Mouse (Mus musculus): ENCODE results near the gene Icam1. TPM values are rescaled to one million over a fixed set of nuclear protein-coding genes. Genes with fewer than 3 reads are reported as not detected.
"Not testable (repeated sequence)": the region's sequence is repeated elsewhere in the genome, so short reads cannot be mapped to it uniquely, and the experiment has no call there.

Gene Icam1
- total RNA-seq, 2 experiments from 2014 or later: 7.7 to 9.6 TPM

DNA sequence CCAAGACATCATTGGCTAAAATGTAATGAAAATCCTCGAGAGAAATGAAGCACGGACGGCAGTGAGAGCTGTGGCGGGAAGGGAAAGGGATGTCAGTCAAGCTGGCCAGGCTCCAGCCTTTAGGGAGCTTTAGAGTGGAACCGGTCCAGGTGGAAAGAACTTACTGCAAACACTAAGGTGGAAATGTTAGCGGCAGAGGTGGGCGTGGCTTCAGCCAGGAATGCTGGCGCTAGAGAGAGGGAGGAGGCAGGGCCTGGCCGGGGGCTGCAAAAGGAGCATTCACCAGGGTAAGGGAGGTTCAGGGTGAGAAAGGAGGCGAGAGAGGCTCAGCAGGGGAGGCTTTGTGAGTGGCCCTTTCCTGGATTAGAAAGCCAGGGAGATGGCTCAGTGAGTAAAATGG is 24.9 kb upstream of the Icam1 start:
- intact Hi-C loops (cut with DNase I): no loop called here
- no peak for DNase-seq (ENCODE audit: low spot score)

- intact Hi-C loops (cut with DNase I): no loop called here
- no peak for DNase-seq (ENCODE audit: low spot score)
Measured at GRCm38 (mm10) chr9:20991587-20991986, 24.2 kb upstream of the Icam1 start.

GRCm38 (mm10) chr9:20993165-20993898 is 22.5 kb upstream of the Icam1 start:
- intact Hi-C loops (cut with DNase I): no loop called here
- DNase-seq (ENCODE audit: low spot score): no peak

DNA sequence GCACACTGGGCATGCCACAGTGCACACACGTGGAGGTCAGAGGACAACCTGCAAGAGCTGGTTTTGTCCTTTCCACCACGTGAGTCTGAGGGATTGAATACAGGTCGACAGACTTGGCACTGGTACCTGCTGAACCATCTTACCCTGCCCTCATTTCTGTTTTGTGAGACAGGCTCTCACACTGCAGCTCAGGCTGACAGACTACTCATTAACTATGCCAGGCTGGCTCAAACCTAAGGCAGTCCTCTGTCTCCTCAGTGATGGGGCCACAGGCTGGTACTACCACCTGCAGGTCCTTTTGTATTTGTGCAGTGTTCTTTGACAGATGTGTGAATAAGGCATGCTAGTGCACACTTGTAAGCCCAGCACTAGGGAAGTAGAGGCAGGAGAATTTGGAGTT is 20.7 kb upstream of the Icam1 start:
- intact Hi-C loops (cut with DNase I): loop anchor here (5.0 kb wide), 1 partner anchor 78 kb away; no protein-coding TSS in a partner anchor
- DNase-seq (ENCODE audit: low spot score): no peak

DNA sequence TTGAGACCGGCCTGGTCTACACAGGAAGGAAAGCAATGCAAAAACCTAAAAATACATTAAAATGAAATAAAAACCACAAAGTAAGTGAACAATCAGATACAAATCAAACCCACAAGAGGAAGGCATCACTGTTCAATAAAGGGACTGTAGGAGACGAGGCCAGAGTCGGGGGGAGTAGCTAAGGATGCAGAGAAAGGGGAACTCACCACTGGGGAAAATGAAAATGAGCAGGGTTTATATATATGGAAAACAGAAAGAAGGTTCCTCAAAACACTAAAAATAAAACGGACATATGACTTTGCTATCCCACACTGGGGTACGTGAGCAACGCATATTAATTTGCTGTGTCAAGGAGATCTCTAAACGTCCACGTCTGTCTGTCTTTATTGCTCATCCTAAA is 18.7 kb upstream of the Icam1 start:
- DNase-seq (ENCODE audit: low spot score): no peak
- intact Hi-C loops (cut with DNase I): loop anchor here (5.0 kb wide), 1 partner anchor 80 kb away; no protein-coding TSS in a partner anchor

GRCm38 (mm10) chr9:20998337-20998736 is 17.4 kb upstream of the Icam1 start:
- DNase-seq (ENCODE audit: low spot score): not testable (repeated sequence)
- intact Hi-C loops (cut with DNase I): loop anchor here (5.0 kb wide), 1 partner anchor 81 kb away; no protein-coding TSS in a partner anchor

- DNase-seq (ENCODE audit: low spot score): no peak
- intact Hi-C loops (cut with DNase I): loop anchor here (2.0 to 5.0 kb wide), 4 partner anchors 24 to 136 kb away; partner anchors contain the start of gene S1pr2
Measured at GRCm38 (mm10) chr9:21000811-21001210, 15.0 kb upstream of the Icam1 start.

DNA sequence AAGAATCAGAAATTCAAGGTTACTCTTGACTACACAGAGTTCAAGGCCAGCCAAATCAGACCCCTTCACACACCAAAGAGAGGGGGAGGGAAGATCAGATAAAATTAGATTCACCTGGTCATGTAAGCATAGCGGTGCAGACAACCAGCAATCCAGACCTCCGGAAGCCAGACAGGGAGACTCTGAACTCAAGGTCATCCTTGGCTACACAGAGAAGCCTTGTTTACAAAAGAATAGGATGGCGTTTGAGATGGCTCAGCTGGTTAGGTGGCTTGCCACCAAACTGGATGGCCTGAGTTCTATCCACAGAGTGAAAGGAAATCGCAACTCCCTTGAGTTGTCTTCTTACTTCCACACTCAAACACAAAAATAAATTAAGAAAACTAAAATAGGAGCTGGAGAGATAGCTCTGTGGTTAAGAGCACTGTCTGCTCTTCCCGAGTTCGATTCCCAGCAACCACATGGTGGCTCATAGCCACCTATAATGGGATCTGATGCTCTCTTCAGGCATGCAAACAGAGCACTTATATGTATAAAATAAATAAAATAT is 14.1 kb upstream of the Icam1 start:
- DNase-seq (ENCODE audit: low spot score): no peak
- intact Hi-C loops (cut with DNase I): loop anchor here (2.0 to 5.0 kb wide), 5 partner anchors 25 to 136 kb away; partner anchors contain the start of genes Icam4 and S1pr2

DNA sequence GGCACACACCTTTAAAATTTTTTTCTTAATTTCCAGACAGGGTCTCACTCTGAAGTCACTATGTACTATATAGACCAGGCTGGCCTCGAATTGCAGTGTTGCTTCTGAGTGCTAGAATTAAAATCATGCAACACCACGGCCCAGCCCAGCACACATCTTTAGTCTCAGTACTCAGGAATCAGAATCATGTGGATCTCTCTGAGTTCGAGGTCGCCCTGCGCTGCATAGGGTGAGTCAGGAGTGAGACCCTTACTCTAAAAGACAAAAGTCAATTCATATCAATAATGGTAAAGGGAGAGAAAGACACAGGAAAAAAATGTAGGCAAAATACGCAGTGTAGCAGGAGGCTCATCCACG is 13.5 kb upstream of the Icam1 start:
- intact Hi-C loops (cut with DNase I): loop anchor here (2.0 to 5.0 kb wide), 3 partner anchors 27 to 135 kb away; partner anchors contain the start of gene Icam4
- no peak for DNase-seq (ENCODE audit: low spot score)

DNA sequence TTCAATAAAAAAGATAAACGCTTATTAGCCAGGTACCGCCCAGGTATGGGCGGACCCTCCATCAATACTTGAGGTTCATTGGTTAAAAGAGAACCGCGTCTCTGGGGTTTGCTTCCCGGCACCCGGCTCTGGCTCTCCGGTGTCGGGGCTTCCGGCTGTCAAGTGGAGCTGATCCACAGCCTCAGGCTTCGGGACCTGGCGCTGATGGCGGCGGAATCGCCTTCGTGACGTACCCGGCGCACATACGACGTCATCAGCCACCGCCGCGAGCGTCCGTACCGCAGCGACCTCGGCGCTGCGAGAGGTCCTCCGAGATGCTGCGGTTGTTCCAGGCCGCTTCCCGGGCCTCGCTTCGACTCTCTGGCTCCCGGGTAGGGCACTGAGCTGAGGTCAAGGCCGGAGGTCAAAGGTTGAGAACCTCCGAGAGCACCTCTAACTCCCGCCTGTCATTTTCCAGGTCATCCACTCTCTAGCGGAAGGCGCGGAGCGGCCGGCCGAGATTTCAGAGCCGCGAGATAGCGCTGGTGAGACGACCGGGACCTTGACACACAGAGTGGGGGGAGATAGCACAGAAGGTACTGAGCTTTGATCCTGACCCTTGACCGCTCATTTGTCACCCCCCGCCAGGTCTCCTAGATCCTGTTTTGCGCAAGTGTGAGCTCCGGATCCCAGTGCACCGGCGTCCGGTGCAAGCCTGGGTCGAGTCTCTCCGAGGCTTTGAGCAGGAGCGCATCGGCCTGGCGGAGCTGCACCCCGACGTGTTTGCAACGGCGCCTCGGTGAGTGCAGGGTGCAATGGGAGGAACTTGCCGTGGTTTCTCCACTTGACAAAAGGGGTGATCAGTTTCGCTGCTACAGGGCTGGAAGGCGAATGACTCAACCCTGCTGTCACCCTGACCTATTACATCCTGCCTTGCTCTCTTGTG is 12.9 kb upstream of the Icam1 start, which contains the start of gene Mrpl4:
Mrpl4 (plus strand) TSS at position 112 of the 925 bp plus-strand sequence.
- intact Hi-C loops (cut with DNase I): loop anchor here (2.0 to 5.0 kb wide), 3 partner anchors 26 to 134 kb away; partner anchors contain the start of gene Icam4
- DNase-seq (ENCODE audit: low spot score): peak; percentile 67

- intact Hi-C loops (cut with DNase I): no loop called here
Measured at GRCm38 (mm10) chr9:21007313-21007952, 8.4 kb upstream of the Icam1 start.

GRCm38 (mm10) chr9:21008007-21008406 is 7.8 kb upstream of the Icam1 start:
- no peak for DNase-seq (ENCODE audit: low spot score)
- intact Hi-C loops (cut with DNase I): no loop called here

More at GRCm38 (mm10) chr9:21007313-21007952, 8.4 kb upstream of the Icam1 start:
- no peak for DNase-seq (ENCODE audit: low spot score)

GRCm38 (mm10) chr9:21010362-21010761 is 5.4 kb upstream of the Icam1 start:
- intact Hi-C loops (cut with DNase I): no loop called here
- DNase-seq (ENCODE audit: low spot score): peak; percentile 35

- DNase-seq (ENCODE audit: low spot score); intact Hi-C loops (cut with DNase I): not testable (repeated sequence)
Measured at GRCm38 (mm10) chr9:21010939-21011541, 4.7 kb upstream of the Icam1 start.

DNA sequence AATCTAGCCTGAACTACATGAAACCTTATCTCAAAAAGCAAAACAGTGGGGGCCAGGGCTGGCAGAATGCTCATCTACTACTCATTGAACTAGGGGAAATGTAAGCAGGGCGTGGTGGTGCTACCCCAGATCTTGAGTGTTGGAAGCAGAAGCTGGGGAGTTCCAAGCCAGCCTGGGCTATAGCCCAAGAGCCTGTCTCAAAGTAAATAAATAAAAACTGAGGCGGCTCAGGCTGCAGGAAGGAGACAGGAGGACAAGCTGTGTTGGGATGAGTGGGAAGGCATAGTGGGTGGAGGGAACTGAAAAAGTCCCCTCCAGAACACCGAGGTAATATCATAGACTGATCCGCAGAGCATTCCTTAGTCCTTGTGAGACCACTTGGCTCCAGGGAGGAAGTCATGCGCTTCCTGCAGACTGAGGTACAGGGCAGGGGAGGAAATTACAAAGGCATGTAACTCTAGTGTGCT is 3.9 kb upstream of the Icam1 start:
- intact Hi-C loops (cut with DNase I): no loop called here
- DNase-seq (ENCODE audit: low spot score): peak; percentile 54

GRCm38 (mm10) chr9:21012368-21012767 is 3.4 kb upstream of the Icam1 start:
- intact Hi-C loops (cut with DNase I): no loop called here
- DNase-seq (ENCODE audit: low spot score): no peak

GRCm38 (mm10) chr9:21014691-21015570 is 854 bp upstream of the Icam1 start:
- peak; percentile 69 for DNase-seq (ENCODE audit: low spot score)
- intact Hi-C loops (cut with DNase I): no loop called here

All from heart, postnatal 25 days (tissue).